Mouse (Mus musculus): ENCODE measurements around the gene Rack1.
"Not testable (repeated sequence)": the region's sequence is repeated elsewhere in the genome, so short reads cannot be mapped to it uniquely, and the experiment has no call there.

Gene Rack1

DNA sequence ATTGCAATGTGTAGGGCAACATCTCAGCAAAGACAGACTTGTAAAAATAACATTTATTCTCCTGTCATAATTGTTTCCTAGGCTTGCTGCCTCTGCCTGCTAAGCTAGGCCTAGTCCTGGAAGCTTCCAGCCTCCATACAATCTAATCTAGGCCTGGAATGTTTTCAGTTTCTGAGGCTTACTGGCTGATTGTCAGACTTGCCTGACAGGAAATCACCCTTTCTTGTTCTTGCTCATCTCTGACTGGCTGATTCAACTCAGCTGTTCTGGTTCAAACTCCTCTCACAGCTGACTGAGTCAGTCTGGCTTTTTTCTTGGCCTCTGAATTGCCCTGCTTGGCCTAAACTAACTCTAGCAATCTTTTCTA is 20.2 kb downstream of the Rack1 start:
- no peak for DNase-seq

DNA sequence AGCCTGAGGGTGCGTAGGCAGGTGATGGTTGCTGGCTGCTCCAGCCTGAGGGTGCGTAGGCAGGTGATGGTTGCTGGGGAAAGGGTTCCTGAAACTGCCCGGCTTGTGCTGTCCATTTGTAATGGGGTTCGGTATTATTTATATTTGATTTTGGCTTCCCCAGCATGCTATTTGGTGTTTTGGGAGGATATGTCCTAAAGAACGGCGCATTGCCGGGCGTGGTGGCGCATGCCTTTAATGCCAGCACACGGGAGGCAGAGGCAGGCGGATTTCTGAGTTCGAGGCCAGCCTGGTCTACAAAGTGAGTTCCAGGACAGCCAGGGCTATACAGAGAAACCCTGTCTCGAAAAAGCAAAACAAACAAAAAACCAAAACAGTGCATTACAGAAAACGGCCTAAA is 21.2 kb downstream of the Rack1 start:
- DNase-seq, result not testable (repeated sequence)

- DNase-seq, result no peak
Observed at GRCm38 (mm10) chr11:48822768-48823512, 22.8 kb downstream of the Rack1 start.

GRCm38 (mm10) chr11:48823536-48823972 is 23.4 kb downstream of the Rack1 start:
- DNase-seq, result peak; percentile 79

- no peak for DNase-seq
Observed at GRCm38 (mm10) chr11:48824311-48824830, 24.2 kb downstream of the Rack1 start.

DNA sequence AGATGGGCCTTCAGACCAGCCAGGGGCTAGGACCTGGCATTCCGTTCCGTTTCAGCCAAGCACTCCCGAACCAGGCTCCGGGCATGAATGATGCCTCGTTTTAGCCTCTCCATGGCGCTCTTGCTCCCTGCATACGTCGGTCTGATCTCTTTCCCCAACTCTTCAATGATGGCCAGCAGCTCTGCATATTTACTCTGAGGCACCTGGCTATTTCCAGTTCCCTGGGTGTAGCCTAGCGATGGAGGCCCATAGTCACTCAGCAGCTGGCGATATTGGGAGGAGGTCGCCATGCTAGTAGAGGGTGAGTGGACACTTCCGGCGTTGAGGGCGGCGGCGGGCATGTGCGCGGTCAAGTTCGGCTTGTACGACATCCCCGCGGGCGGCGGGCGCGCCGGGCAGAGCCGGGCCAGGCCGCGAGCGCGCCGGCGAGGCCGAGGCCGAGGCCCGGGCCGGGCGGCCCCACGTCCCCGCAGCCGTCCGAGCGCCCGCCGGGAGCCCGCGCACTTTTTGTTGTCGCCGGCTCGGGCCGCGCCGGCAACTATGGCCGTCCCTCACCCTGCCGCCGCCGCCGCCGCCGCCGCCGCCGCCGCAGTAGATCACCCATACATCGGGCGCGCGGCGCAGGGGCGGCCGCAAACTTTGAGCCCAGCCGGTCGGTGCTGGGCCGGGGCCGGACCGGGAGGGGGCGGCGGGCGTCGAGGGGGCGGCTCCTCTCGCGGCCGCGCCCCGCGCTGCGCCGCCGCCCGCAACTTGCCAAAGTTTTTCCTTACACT is 26.0 kb downstream of the Rack1 start, which contains the start of the genes Trim7 and Gm12184:
Trim7 (plus strand) TSS at position 162 of the 773 bp plus-strand sequence.
Gm12184 (minus strand) TSS at position 677 of the 773 bp plus-strand sequence.
- not testable (repeated sequence) for DNase-seq

DNA sequence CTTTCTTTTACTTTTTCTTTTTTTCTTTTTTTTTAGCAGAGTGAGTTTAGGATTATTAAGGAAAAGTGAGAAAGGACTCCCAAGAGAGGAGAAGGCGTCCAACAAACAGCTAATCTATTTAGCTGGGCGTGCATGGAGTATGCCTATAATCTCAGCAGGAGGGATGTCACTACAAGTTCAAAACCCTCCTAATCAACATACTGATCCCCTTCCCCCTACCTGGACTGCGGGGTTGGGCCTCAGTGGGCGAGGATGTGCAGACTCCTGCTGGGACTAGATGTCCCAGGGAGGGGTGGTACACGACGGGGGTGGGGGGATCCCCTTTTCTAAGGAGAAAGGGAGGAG is 26.6 kb downstream of the Rack1 start:
- DNase-seq, result no peak

- no peak for DNase-seq
Observed at GRCm38 (mm10) chr11:48827926-48828325, 27.8 kb downstream of the Rack1 start.

GRCm38 (mm10) chr11:48830279-48830678 is 30.1 kb downstream of the Rack1 start:
- no peak for DNase-seq

DNA sequence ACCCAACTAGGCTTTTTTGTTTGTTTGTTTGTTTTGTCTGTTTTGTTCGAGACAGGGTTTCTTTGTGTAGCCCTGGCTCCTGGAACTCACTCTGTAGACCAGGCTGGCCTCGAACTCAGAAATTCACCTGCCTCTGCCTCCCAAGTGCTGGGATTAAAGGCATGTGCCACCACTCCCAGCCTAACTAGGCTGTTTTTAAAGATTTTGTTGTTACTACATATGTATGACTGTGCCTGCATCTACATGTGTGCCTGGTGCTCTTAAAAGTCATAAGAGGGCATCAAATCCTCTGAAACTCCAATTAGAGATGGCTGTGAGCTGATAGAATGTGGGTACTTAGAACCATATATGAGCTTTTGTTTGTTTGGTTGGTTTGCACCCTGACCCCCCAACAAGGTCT is 31.1 kb downstream of the Rack1 start:
- no peak for DNase-seq

GRCm38 (mm10) chr11:48833078-48833730 is 33.1 kb downstream of the Rack1 start:
- no peak for DNase-seq

DNA sequence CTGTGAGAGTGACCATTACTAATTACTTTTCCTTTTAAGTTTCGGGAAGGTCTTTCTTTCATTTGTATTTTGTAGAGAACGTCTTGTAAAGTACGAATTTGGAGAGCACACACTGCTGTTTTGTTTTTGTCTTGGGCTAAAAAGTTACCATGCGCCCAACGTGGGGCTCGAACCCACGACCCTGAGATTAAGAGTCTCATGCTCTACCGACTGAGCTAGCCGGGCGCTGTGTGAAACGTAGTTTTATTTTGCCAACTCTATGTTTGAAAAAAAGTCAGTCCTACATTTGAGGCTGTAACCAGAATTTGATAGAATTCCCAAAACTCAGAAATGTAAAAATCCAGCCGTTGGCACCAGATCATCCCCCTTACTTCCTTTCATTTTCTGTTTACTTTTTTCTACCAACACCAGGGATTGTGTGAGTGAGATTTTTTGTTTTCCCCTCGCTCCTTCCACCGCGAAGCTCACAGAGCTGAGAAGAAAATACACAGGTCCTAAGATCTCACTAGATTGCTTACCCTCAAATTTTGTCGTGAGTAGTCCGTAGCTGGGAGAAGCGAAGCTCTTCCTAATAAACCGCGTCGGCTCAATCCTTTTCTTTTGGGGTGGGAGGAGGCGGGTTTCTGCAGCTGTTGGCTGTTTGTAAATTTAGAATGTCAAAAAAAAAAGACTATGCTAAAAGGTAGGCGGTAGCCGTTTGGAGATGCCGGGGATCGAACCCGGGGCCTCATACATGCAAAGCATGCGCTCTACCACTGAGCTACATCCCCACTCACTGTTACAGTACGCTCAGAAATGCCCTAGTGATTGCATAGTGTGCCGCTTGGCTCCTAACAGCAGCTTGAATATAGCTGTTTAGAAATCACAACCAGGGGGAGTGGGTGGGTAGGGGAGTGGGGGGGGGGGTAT is 33.9 kb downstream of the Rack1 start:
- DNase-seq, result peak; percentile 96

DNA sequence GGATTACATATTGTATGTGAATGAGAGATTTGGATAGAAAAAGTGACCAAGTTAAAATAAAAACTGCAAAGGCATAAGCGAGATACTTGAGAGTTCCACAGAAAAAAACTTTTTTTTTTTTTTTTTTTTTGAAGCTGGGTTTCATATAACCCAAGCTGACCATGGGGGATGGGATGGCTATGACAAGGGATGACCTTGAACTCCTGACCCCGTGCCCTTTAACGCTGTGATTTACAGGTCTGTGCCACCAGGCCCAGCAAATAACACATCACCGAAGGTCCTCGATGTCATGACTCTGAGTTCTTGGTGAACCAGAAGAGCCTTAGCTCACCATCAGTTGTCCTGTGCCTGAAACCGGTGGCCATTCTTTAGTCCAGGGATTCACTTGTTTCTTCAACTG is 35.8 kb downstream of the Rack1 start:
- no peak for DNase-seq

GRCm38 (mm10) chr11:48836990-48837309 is 36.8 kb downstream of the Rack1 start:
- DNase-seq, result no peak

- peak; percentile 48 for DNase-seq
Observed at GRCm38 (mm10) chr11:48837310-48838180, 37.4 kb downstream of the Rack1 start.

- DNase-seq, result no peak
Observed at GRCm38 (mm10) chr11:48838181-48838797, 38.2 kb downstream of the Rack1 start.

GRCm38 (mm10) chr11:48838879-48839680 is 38.9 kb downstream of the Rack1 start:
- no peak for DNase-seq

DNA sequence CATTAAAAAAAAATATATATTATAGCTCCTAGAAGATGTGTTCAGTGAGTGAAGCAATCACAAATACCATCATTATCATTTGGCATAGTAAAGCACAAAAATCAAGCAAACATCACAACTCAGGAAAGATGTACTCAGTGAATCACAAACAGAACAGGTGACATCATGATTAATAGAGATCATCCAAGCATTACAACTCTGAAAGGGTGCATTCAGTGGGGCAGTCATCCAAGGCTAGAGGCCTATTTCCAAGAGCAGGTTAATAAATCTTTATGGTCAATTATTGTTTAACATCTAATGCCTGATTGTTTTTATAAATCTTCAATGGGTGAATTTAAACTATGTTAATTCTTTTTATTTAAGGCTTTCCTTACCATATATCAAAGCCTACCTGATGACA is 40.7 kb downstream of the Rack1 start:
- no peak for DNase-seq

- DNase-seq, result no peak
Observed at GRCm38 (mm10) chr11:48841213-48841612, 41.1 kb downstream of the Rack1 start.

DNA sequence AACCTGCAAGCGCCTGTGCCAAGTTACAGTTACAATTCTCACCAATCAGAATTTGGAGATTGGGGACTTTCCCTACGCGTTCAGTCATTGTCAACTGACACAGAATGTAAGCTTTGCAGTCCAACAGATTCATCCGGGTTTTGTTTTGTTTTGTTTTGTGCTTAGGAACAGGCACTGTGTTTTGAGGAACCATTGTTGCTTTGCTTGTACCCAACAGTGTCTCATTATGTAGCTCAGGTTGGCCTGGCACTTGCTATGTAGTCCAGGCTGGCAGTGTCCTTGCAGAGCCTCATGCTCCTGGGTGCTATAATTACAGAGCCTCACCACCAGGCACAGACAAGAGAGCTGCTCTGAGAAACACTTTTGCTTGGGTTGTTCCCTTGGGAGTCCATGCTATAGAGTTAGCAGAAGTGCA is 42.3 kb downstream of the Rack1 start:
- no peak for DNase-seq
